ENCODE assay signal across 8 mouse cellular contexts in genomic region chr4:95052025-95052899, GRCm38 (mm10). TPM values are rescaled to one million over a fixed set of nuclear protein-coding genes. Genes with fewer than 3 reads are reported as not detected.
DNase-seq lines count a peak whose midpoint lies in the region; ATAC-seq lines count a peak whose summit lies in the region.

Gene Jun, minus strand, starts transcription at chr4:95052222.

- H3K4me2 ChIP-seq in heart, embryonic 14.5 days (ENCODE audit: low read length), result peak within 1 kb of the TSS; percentile 89
- peak within 1 kb of the TSS; percentile 90 for H3K4me2 ChIP-seq in liver, embryonic 13.5 days
- H3K4me2 ChIP-seq in stomach, embryonic 16.5 days (ENCODE audit: low read depth, low read length), result peak within 1 kb of the TSS; percentile 73

- H3K9me3 ChIP-seq in heart, embryonic 14.5 days (ENCODE audit: control insufficient read depth, low read length), result no peaks in the 10 kb centered on the region
- H3K9me3 ChIP-seq in liver, embryonic 13.5 days (replicated peaks), result no peaks in the 10 kb centered on the region
- H3K9me3 ChIP-seq in stomach, embryonic 16.5 days (replicated peaks; ENCODE audit: control insufficient read depth, low read length), result no peaks in the 10 kb centered on the region

- H3K9ac ChIP-seq in heart, embryonic 14.5 days (ENCODE audit: low read length), result peak within 1 kb of the TSS; percentile 99
- peak within 1 kb of the TSS; percentile 77 for H3K9ac ChIP-seq in liver, embryonic 13.5 days
- peak within 1 kb of the TSS; percentile 98 for H3K9ac ChIP-seq in stomach, embryonic 16.5 days (ENCODE audit: low read length)

- peak; percentile 100 for DNase-seq in CD4-positive, CD25-positive, alpha-beta regulatory T cell, adult 2 months (ENCODE audit: low read depth, low spot score)
- peak; percentile 28 for DNase-seq in c-Kit-negative CD71-positive TER-119-positive erythroid progenitor cells, embryonic 14.5 days (ENCODE audit: low read depth, low spot score)
- peak; percentile 99 for DNase-seq in fibroblast of lung, adult 2 months (ENCODE audit: low read depth)
- peak; percentile 100 for DNase-seq in kidney, postnatal 14 days
- peak; percentile 95 for DNase-seq in liver, embryonic 13.5 days
- DNase-seq in neural tube, embryonic 10.5 days (ENCODE audit: extremely low spot score, low spot score), result peak; percentile 99

- peak within 1 kb of the TSS; percentile 100 for H3K27ac ChIP-seq in heart, embryonic 14.5 days (replicated peaks in 1 of 2; ENCODE audit: control insufficient read depth in 1 of 2, insufficient read depth in 1 of 2, low read depth in 2 of 2, low read length in 2 of 2)
- H3K27ac ChIP-seq in liver, embryonic 13.5 days, result peak within 1 kb of the TSS; percentile 86
- peak within 1 kb of the TSS; percentile 100 for H3K27ac ChIP-seq in stomach, embryonic 16.5 days (ENCODE audit: low read length)

- under 1% methylated on average over 68 of the region's 68 CpGs for WGBS in heart, embryonic 14.5 days
- under 1% methylated on average over 67 of the region's 68 CpGs for WGBS in liver, embryonic 13.5 days (ENCODE audit: insufficient replicate concordance)
- WGBS in stomach, embryonic 16.5 days, result under 1% methylated on average over 68 of the region's 68 CpGs

- H3K4me1 ChIP-seq in heart, embryonic 14.5 days (ENCODE audit: control insufficient read depth in 2 of 2, insufficient read depth in 2 of 2, low read length in 2 of 2), result peaks cover 0 to 20% of the 10 kb centered on the region in 2 experiments; a peak in 2 of 4 replicates
- peaks cover 29% of the 10 kb centered on the region for H3K4me1 ChIP-seq in liver, embryonic 13.5 days (replicated peaks)
- peaks cover 20% of the 10 kb centered on the region for H3K4me1 ChIP-seq in stomach, embryonic 16.5 days (ENCODE audit: control insufficient read depth, insufficient read depth, low read length)

- peaks cover 16% of the 10 kb centered on the region; the same call in 1 of the 2 replicates for H3K36me3 ChIP-seq in heart, embryonic 14.5 days (ENCODE audit: control insufficient read depth, insufficient read depth, low read length)
- no peaks in the 10 kb centered on the region for H3K36me3 ChIP-seq in liver, embryonic 13.5 days
- no peaks in the 10 kb centered on the region for H3K36me3 ChIP-seq in stomach, embryonic 16.5 days (ENCODE audit: control insufficient read depth, insufficient read depth, low read length)

- ATAC-seq in heart, embryonic 14.5 days (ENCODE audit: insufficient number of reproducible peaks, insufficient read depth, low FRiP score, low read depth), result peak; percentile 91
- peak; percentile 87 for ATAC-seq in liver, embryonic 13.5 days (ENCODE audit: low read depth)
- peak; percentile 95 for ATAC-seq in stomach, embryonic 16.5 days (ENCODE audit: insufficient read depth, low FRiP score)

- peak within 1 kb of the TSS; percentile 90 to 93 for H3K4me3 ChIP-seq in heart, embryonic 14.5 days (ENCODE audit: control insufficient read depth in 1 of 2, insufficient read depth in 1 of 2, low read depth in 1 of 2, low read length in 2 of 2)
- peak within 1 kb of the TSS; percentile 66 for H3K4me3 ChIP-seq in liver, embryonic 13.5 days (replicated peaks)
- H3K4me3 ChIP-seq in stomach, embryonic 16.5 days (replicated peaks; ENCODE audit: low read length), result peak within 1 kb of the TSS; percentile 93

- no peaks in the 10 kb centered on the region for H3K27me3 ChIP-seq in heart, embryonic 14.5 days (ENCODE audit: control insufficient read depth, insufficient read depth, low read length)
- peaks cover 66% of the 10 kb centered on the region for H3K27me3 ChIP-seq in liver, embryonic 13.5 days
- H3K27me3 ChIP-seq in stomach, embryonic 16.5 days (ENCODE audit: control insufficient read depth, insufficient read depth, low read length), result no peaks in the 10 kb centered on the region

RNA-seq across cellular contexts. Expression of gene Jun, which starts in this region (rescaled TPM):
- polyA plus RNA-seq in heart, embryonic 14.5 days (2014; fragmentation: Nextera tagmentation; extraction: Ambion mirVana), result 35.6 and 39.3 TPM in 2 replicates
- 5.9 and 6.4 TPM in 2 replicates for polyA plus RNA-seq in liver, embryonic 13.5 days (2015; fragmentation: Nextera tagmentation; extraction: Ambion mirVana)
- 90.7 and 107 TPM in 2 replicates for polyA plus RNA-seq in stomach, embryonic 16.5 days (2015; fragmentation: Nextera tagmentation; extraction: Ambion mirVana)

Comparison
In these comparisons a context has a peak if more than half of its experiments do, and no peak if none do; other contexts are left out.
1. Peak in every context shown above with its lines: DNase-seq, ATAC-seq, H3K4me3 ChIP-seq and H3K27ac ChIP-seq.
2. DNase-seq: peak in every context shown above with its lines; median percentile 100 in CD4-positive, CD25-positive, alpha-beta regulatory T cell, adult 2 months; 100 in kidney, postnatal 14 days; 99 in fibroblast of lung, adult 2 months; 99 in neural tube, embryonic 10.5 days; 95 in liver, embryonic 13.5 days; 28 in c-Kit-negative CD71-positive TER-119-positive erythroid progenitor cells, embryonic 14.5 days.